Mouse (Mus musculus): ENCODE measurements around the gene Lyg1. TPM values are rescaled to one million over a fixed set of nuclear protein-coding genes. Genes with fewer than 3 reads are reported as not detected.

The Lyg1 gene
- polyA plus RNA-seq, 1 experiment from 2014 or later = not detected

DNA sequence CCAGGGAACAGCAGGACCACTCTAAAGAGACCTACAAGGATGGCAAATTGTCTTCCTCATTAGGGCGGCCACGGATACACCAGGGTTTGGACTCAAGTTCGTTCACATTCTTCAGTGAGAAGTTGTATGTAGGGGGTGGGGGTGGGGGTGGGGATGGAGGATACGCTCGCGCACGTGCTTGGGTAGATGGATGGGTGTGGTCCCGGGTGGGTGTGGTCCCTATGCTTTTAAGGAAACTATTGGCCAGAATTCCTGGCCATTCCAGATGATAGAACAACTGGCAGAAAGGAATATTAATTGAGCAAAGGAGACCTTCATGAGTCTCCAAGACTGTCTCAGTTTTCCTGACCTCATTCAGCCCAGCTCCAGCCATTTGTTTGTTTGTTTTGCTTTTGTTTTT lies 31.6 kb downstream of the Lyg1 start:
- no peaks in the 10 kb centered on the region for H3K9me3 ChIP-seq
- ATAC-seq = no peak
- no peaks in the 10 kb centered on the region for H3K36me3 ChIP-seq

DNA sequence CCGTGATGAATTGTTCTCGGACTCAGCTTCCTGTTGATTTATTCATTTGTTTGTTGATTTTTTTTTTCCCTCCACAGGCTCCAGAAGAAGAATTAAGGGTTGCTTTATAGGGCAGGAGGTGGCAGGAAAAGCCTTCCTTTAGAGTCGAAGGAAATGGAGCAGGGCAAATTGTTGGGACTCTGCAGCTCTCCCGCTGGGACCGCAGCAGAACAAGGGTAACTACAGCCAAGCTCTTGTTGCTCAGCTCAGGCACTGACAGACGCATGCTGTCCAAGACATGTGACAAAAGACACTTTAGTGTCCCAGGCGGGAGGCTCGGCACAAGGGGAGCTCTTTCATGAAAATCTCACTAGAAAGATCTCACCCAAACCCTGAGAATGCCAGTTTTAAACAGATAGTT lies 35.0 kb downstream of the Lyg1 start:
- 55% methylated on average over 8 of the region's 8 CpGs for WGBS
- Histone ChIP-seq H3K4me3 (replicated peaks) (no peak overlapping the region), H3K9ac (no peak overlapping the region), H3K27me3 (replicated peaks) (no peaks in the 10 kb centered on the region), H3K9me3 (no peaks in the 10 kb centered on the region), H3K36me3 (no peaks in the 10 kb centered on the region), H3K27ac (no peak overlapping the region), H3K4me2 (replicated peaks) (no peak overlapping the region), H3K4me1 (replicated peaks) (no peaks in the 10 kb centered on the region)
- no peak for ATAC-seq

More for the DNA sequence above, 31.6 kb downstream of the Lyg1 start:
- 79% methylated on average over 8 of the region's 8 CpGs for WGBS
- Histone ChIP-seq H3K27ac (no peak overlapping the region), H3K27me3 (replicated peaks) (no peaks in the 10 kb centered on the region), H3K4me3 (replicated peaks) (no peak overlapping the region), H3K9ac (no peak overlapping the region), H3K4me2 (replicated peaks) (no peak overlapping the region), H3K4me1 (replicated peaks) (no peaks in the 10 kb centered on the region)

DNA sequence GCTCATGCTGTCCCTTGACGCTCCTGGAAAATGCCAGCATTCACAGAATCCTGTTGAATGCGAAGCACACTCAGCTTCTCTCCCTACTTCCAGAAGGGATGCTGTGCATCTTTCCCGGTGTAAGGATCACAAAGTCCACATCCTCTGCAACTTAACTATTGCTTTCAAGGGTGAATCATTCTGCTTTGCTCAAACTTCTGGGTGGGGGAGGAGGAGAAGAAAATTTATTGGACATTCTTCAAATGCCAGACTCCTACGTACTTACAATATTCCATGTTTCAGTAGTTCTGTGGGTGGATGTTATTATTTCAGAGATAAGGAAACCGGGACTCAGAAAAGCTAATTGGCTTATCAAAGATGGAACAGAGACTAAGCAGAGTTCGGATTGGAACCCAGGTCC lies 39.5 kb downstream of the Lyg1 start:
- H3K27ac ChIP-seq = no peak overlapping the region
- no peak overlapping the region for H3K9ac ChIP-seq
- no peaks in the 10 kb centered on the region for H3K4me1 ChIP-seq (replicated peaks)
- no peak for ATAC-seq
- 50% methylated on average over 6 of the region's 6 CpGs for WGBS
- no peaks in the 10 kb centered on the region for H3K9me3 ChIP-seq
- H3K36me3 ChIP-seq = no peaks in the 10 kb centered on the region
- no peak overlapping the region for H3K4me2 ChIP-seq (replicated peaks)
- H3K27me3 ChIP-seq (replicated peaks) = no peaks in the 10 kb centered on the region; the same call in 1 of the 2 replicates
- no peak overlapping the region for H3K4me3 ChIP-seq (replicated peaks)

DNA sequence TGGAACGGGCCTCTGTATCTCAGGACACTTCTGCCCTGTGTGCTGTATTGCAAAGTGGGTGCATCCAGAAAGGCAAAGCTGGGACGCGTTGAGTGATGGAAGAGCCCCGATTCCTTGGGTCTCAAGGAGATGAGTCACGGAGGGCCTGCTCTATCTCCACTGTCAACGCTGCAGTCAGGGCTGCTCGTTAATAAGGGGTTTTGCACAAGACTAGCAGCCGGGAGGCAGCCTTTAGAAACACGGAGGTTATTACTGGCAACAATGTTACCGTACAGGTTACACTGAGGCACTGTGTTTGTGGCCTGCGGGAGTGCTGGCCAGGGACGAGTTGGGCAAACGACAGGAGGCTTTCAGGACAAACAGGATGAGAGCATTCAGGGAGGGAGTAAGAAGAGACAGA lies 39.9 kb downstream of the Lyg1 start:
- ATAC-seq = no peak
- Histone ChIP-seq H3K4me2 (replicated peaks) (no peak overlapping the region), H3K4me3 (replicated peaks) (no peak overlapping the region), H3K27me3 (replicated peaks) (no peaks in the 10 kb centered on the region; the same call in 1 of the 2 replicates), H3K9ac (no peak overlapping the region), H3K4me1 (replicated peaks) (no peaks in the 10 kb centered on the region), H3K27ac (no peak overlapping the region), H3K9me3 (no peaks in the 10 kb centered on the region), H3K36me3 (no peaks in the 10 kb centered on the region)
- 54% methylated on average over 13 of the region's 13 CpGs for WGBS

DNA sequence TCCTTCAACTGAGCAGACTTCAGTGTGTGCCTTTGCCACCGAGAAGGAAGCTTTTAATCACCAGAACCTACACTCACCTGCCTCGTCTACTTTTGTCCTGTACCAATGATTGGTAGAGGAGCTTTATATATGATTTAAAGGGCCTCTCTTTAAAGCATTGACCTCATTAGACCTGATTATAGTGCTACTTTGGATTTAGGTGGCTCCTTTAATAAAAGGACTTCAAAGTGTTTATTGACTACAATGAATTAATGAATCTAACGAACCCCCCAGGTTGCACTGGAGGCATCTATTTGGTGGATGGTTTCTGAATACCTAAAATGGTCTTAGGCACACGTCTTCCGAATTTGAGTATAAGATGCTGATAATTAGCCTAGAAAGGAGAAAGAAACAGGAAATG lies 41.2 kb downstream of the Lyg1 start, which contains the start of gene Lyg2:
TSS of gene Lyg2 (minus strand) at position 101 of the 400 bp plus-strand sequence.
- no peak within 1 kb of the TSS for H3K4me2 ChIP-seq (replicated peaks)
- 74% methylated on average over 5 of the region's 5 CpGs for WGBS
- H3K9ac ChIP-seq = no peak within 1 kb of the TSS
- no peak within 1 kb of the TSS for H3K27ac ChIP-seq
- no peak for ATAC-seq
- no peaks in the 10 kb centered on the region for H3K4me1 ChIP-seq (replicated peaks)
- H3K4me3 ChIP-seq (replicated peaks) = no peak within 1 kb of the TSS
- no peaks in the 10 kb centered on the region; the same call in 1 of the 2 replicates for H3K27me3 ChIP-seq (replicated peaks)
- no peaks in the 10 kb centered on the region for H3K9me3 ChIP-seq
- no peaks in the 10 kb centered on the region for H3K36me3 ChIP-seq

DNA sequence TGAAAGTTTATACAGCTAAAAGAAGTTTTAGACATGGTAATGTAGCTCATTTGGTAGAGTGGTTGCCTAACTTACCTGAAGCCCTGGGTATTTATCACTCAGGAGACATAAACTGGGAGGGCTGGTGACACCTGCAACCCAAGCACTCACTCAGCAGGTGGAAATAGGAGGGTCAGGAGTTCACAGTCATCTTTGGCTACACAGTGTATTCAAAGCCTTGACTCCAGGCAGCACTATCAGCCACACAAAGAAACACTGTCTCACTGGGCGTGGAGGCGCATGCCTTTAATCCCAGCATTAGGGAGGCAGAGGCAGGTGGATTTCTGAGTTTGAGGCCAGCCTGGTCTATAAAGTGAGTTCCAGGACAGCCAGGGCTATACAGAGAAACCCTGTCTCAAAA lies 44.8 kb downstream of the Lyg1 start:
- Histone ChIP-seq H3K9ac (no peak overlapping the region), H3K27me3 (replicated peaks) (no peaks in the 10 kb centered on the region; the same call in 1 of the 2 replicates), H3K27ac (no peak overlapping the region), H3K4me2 (replicated peaks) (no peak overlapping the region), H3K4me3 (replicated peaks) (no peak overlapping the region), H3K36me3 (no peaks in the 10 kb centered on the region), H3K4me1 (replicated peaks) (no peaks in the 10 kb centered on the region), H3K9me3 (no peaks in the 10 kb centered on the region)
- no peak for ATAC-seq
- WGBS = 83% methylated on average over 2 of the region's 2 CpGs

DNA sequence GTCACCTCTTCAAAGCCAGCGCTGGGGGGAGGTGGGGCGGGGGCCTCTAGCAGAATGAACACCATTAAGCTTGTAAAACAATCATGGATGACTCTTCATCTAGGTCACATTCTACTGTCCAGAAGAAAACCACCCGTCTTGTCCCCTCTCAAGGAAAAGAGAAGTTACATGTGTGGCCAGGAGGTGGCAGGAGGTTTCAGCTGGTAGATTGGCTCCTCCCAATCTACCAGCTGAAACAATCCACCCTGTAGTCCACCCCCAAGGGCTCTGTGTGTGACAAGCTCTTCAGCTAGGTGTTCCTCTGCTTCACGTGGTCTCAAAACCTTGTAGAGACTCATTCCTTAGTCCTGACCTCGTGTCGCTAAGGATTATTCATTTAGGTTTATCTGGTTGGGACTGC lies 54.4 kb downstream of the Lyg1 start:
- Histone ChIP-seq H3K27ac (no peak overlapping the region), H3K9me3 (no peaks in the 10 kb centered on the region), H3K4me3 (replicated peaks) (no peak overlapping the region), H3K4me1 (replicated peaks) (no peaks in the 10 kb centered on the region), H3K4me2 (replicated peaks) (no peak overlapping the region), H3K36me3 (peaks cover 8% of the 10 kb centered on the region; the same call in 1 of the 2 replicates), H3K27me3 (replicated peaks) (no peaks in the 10 kb centered on the region), H3K9ac (no peak overlapping the region)
- 29% methylated on average over 6 of the region's 6 CpGs for WGBS
- ATAC-seq = no peak

DNA sequence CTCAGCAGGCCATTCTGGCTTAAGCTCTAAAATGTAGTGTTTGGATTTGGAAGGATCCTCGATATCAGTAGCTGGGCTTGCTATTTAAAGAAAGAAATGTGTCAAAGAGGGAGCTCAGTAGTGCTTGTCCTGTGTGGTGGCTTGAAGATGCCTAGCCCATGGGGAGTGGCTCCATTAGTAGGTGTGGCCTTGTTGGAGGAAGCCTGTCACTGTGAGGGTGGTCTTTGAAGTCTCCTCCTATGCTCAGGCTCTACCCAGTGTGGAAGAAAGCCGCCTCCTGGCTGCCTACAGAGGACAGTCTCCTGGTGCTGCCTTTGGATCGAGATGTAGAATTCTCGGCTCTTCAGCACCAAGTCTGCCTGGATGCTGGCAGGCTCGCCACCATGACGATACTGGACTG lies 57.3 kb downstream of the Lyg1 start:
- H3K4me2 ChIP-seq (replicated peaks) = no peak overlapping the region
- ATAC-seq = no peak
- no peaks in the 10 kb centered on the region for H3K27me3 ChIP-seq (replicated peaks)
- H3K4me1 ChIP-seq (replicated peaks) = no peaks in the 10 kb centered on the region
- no peaks in the 10 kb centered on the region for H3K9me3 ChIP-seq
- no peak overlapping the region for H3K27ac ChIP-seq
- H3K9ac ChIP-seq = no peak overlapping the region
- 52% methylated on average over 6 of the region's 6 CpGs for WGBS
- no peak overlapping the region for H3K4me3 ChIP-seq (replicated peaks)
- H3K36me3 ChIP-seq = peaks cover 17% of the 10 kb centered on the region; the same call in 1 of the 2 replicates

DNA sequence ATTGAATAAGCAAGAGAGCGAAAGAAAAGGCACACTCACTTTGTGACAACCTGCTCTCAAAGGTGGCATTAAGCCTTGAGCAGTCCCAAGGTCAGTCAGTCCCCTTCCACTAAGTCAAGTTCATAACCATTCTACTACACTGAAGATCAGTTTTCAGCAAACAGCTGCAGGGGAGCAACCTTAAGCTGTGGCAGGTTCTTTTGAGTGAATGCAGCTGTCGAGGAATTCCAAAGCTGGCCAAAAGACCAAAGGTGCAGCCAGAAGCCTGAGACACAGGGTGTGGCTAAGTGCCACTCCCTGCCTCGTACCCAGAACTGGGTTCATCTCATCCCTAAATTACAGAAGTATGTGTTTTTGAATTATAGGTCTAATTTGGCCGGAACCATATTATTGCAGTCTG lies 57.7 kb downstream of the Lyg1 start:
- Histone ChIP-seq H3K4me2 (replicated peaks) (no peak overlapping the region), H3K27ac (no peak overlapping the region), H3K9me3 (no peaks in the 10 kb centered on the region), H3K4me3 (replicated peaks) (no peak overlapping the region), H3K9ac (no peak overlapping the region), H3K36me3 (peaks cover 21% of the 10 kb centered on the region), H3K27me3 (replicated peaks) (no peaks in the 10 kb centered on the region), H3K4me1 (replicated peaks) (no peaks in the 10 kb centered on the region)
- WGBS = 72% methylated on average over 4 of the region's 4 CpGs
- ATAC-seq = no peak

Other genes starting within 250 kb of the Lyg1 start
- gene 2010300C02Rik, start 237.7 kb downstream of the Lyg1 start, polyA plus RNA-seq (2015; fragmentation: Nextera tagmentation; extraction: Ambion mirVana) = 14.0 and 14.2 TPM in 2 replicates
- gene Tsga10, start 91.3 kb downstream of the Lyg1 start, polyA plus RNA-seq (2015; fragmentation: Nextera tagmentation; extraction: Ambion mirVana) = 4.5 and 4.7 TPM in 2 replicates
- 9.0 and 11.4 TPM in 2 replicates for gene Lipt1, start 86.0 kb downstream of the Lyg1 start, polyA plus RNA-seq (2015; fragmentation: Nextera tagmentation; extraction: Ambion mirVana)
- gene Mitd1, start 67.3 kb downstream of the Lyg1 start, polyA plus RNA-seq (2015; fragmentation: Nextera tagmentation; extraction: Ambion mirVana) = 29.7 and 29.8 TPM in 2 replicates
- 255 and 258 TPM in 2 replicates for gene Mrpl30, start 67.3 kb downstream of the Lyg1 start, polyA plus RNA-seq (2015; fragmentation: Nextera tagmentation; extraction: Ambion mirVana)
- not detected in 2 replicates for gene Lyg2, start 41.3 kb downstream of the Lyg1 start, polyA plus RNA-seq (2015; fragmentation: Nextera tagmentation; extraction: Ambion mirVana)
- 130 and 146 TPM in 2 replicates for gene Txndc9, start 40.1 kb upstream of the Lyg1 start, polyA plus RNA-seq (2015; fragmentation: Nextera tagmentation; extraction: Ambion mirVana)
- gene Eif5b, start 40.3 kb upstream of the Lyg1 start, polyA plus RNA-seq (2015; fragmentation: Nextera tagmentation; extraction: Ambion mirVana) = 26.2 and 28.7 TPM in 2 replicates
- 19.0 and 23.6 TPM in 2 replicates for gene Rev1, start 172.0 kb upstream of the Lyg1 start, polyA plus RNA-seq (2015; fragmentation: Nextera tagmentation; extraction: Ambion mirVana)

Data from intestine, embryonic 15.5 days (tissue).